Mouse (Mus musculus): ENCODE measurements around the gene Chia1.

DNA sequence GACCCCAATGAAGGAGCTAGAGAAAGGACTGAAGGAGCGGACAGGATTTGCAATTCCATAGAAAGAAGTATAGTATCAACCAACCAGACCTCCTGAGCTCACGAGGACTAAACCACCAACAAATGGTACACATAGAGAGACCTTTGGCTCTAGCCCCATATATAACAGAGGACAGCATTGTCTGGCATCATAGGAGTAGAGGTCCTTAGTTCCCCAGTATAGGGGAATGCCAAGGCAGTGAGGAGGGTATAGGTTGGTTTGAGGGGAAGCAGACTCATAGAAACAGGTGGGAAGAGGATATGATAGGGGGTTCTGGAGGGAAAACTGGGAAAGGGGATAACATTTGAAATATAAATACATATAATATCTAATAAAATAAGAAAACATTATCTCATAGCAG, 41.4 kb downstream of the Chia1 start:
- no peak for TF ChIP-seq POLR2A (IDR thresholded peaks at IDR 0.05; ENCODE audit: low read depth, low read length)
- no peak for TF ChIP-seq CTCF (IDR thresholded peaks at IDR 0.05; ENCODE audit: extremely low read depth, insufficient read length, insufficient replicate concordance, low read depth, low read length)
